Mouse (Mus musculus): Measurements from ENCODE around the gene Slc35c2.

Slc35c2 gene

GRCm38 (mm10) chr2:165241786-165242185, 45.9 kb downstream of the Slc35c2 start:
- CTCF ChIA-PET, result no interaction called here

GRCm38 (mm10) chr2:165240371-165240770, 47.3 kb downstream of the Slc35c2 start:
- CTCF ChIA-PET, result no interaction called here

GRCm38 (mm10) chr2:165239533-165240144, 48.0 kb downstream of the Slc35c2 start:
- CTCF ChIA-PET, result no interaction called here

GRCm38 (mm10) chr2:165238416-165239145, 49.1 kb downstream of the Slc35c2 start:
- CTCF ChIA-PET, result no interaction called here

GRCm38 (mm10) chr2:165234613-165235291, 52.9 kb downstream of the Slc35c2 start, which contains the start of gene Cdh22:
Gene Cdh22 (minus strand): TSS chr2:165234853.
- CTCF ChIA-PET, result no interaction called here

GRCm38 (mm10) chr2:165234291-165234612, 53.4 kb downstream of the Slc35c2 start:
- CTCF ChIA-PET, result no interaction called here

GRCm38 (mm10) chr2:165233491-165234290, 54.0 kb downstream of the Slc35c2 start:
- CTCF ChIA-PET, result no interaction called here

GRCm38 (mm10) chr2:165229050-165229449, 58.6 kb downstream of the Slc35c2 start:
- CTCF ChIA-PET, result no interaction called here
